Mouse (Mus musculus): Measurements from ENCODE around the gene Bpi. TPM values are rescaled to one million over a fixed set of nuclear protein-coding genes. Genes with fewer than 3 reads are reported as not detected.

Bpi gene
- polyA plus RNA-seq, 2 experiments, result 0.03 TPM; not detected in 1

GRCm38 (mm10) chr2:158316371-158316770, 58.5 kb downstream of the Bpi start:
- no peak overlapping the region for H3K9ac ChIP-seq (ENCODE audit: low read depth, low read length, severe bottlenecking)
- no peaks in the 10 kb centered on the region for H3K27me3 ChIP-seq (ENCODE audit: control insufficient read depth, insufficient read depth, low read length)
- H3K36me3 ChIP-seq (ENCODE audit: control insufficient read depth, insufficient read depth, low read length), result no peaks in the 10 kb centered on the region
- ATAC-seq (ENCODE audit: low FRiP score, low read depth) (no peak), DNase-seq (ENCODE audit: low spot score) (no peak)
- H3K4me1 ChIP-seq (ENCODE audit: control insufficient read depth, insufficient read depth, low read length), result no peaks in the 10 kb centered on the region
- WGBS, result 70% methylated on average over 8 of the region's 8 CpGs
- no peak for TF ChIP-seq POLR2A (IDR thresholded peaks at IDR 0.05; ENCODE audit: borderline replicate concordance, extremely low read depth, insufficient read depth, insufficient read length)
- H3K9me3 ChIP-seq (ENCODE audit: control insufficient read depth, low read length), result no peaks in the 10 kb centered on the region
- H3K4me3 ChIP-seq (replicated peaks; ENCODE audit: low read length), result no peak overlapping the region
- H3K4me2 ChIP-seq (replicated peaks; ENCODE audit: low read depth, low read length, severe bottlenecking), result no peak overlapping the region
- H3K27ac ChIP-seq (replicated peaks; ENCODE audit: low read depth, low read length), result no peak overlapping the region

GRCm38 (mm10) chr2:158317026-158317425, 59.1 kb downstream of the Bpi start:
- no peak overlapping the region for H3K4me3 ChIP-seq (replicated peaks; ENCODE audit: low read length)
- ATAC-seq (ENCODE audit: low FRiP score, low read depth) (0 out of 2 replicates have a peak, but pooled peaks have one; percentile 19), DNase-seq (ENCODE audit: low spot score) (peak; percentile 64)
- no peak overlapping the region for H3K4me2 ChIP-seq (replicated peaks; ENCODE audit: low read depth, low read length, severe bottlenecking)
- H3K27me3 ChIP-seq (ENCODE audit: control insufficient read depth, insufficient read depth, low read length), result no peaks in the 10 kb centered on the region
- H3K9ac ChIP-seq (ENCODE audit: low read depth, low read length, severe bottlenecking), result no peak overlapping the region
- no peaks in the 10 kb centered on the region for H3K9me3 ChIP-seq (ENCODE audit: control insufficient read depth, low read length)
- no peak overlapping the region for H3K27ac ChIP-seq (replicated peaks; ENCODE audit: low read depth, low read length)
- TF ChIP-seq POLR2A (IDR thresholded peaks at IDR 0.05; ENCODE audit: borderline replicate concordance, extremely low read depth, insufficient read depth, insufficient read length), result no peak
- H3K4me1 ChIP-seq (ENCODE audit: control insufficient read depth, insufficient read depth, low read length), result no peaks in the 10 kb centered on the region
- H3K36me3 ChIP-seq (ENCODE audit: control insufficient read depth, insufficient read depth, low read length), result no peaks in the 10 kb centered on the region
- WGBS, result 9% methylated on average over 5 of the region's 5 CpGs

GRCm38 (mm10) chr2:158321596-158321995, 63.7 kb downstream of the Bpi start:
- no peak for ATAC-seq (ENCODE audit: low FRiP score, low read depth)
- H3K9me3 ChIP-seq (ENCODE audit: control insufficient read depth, low read length), result no peaks in the 10 kb centered on the region
- DNase-seq (ENCODE audit: low spot score), result no peak
- WGBS, result 91% methylated on average over 6 of the region's 6 CpGs
- TF ChIP-seq POLR2A (IDR thresholded peaks at IDR 0.05; ENCODE audit: borderline replicate concordance, extremely low read depth, insufficient read depth, insufficient read length), result no peak
- no peak overlapping the region for H3K4me3 ChIP-seq (replicated peaks; ENCODE audit: low read length)
- H3K4me1 ChIP-seq (ENCODE audit: control insufficient read depth, insufficient read depth, low read length), result no peaks in the 10 kb centered on the region
- H3K36me3 ChIP-seq (ENCODE audit: control insufficient read depth, insufficient read depth, low read length), result no peaks in the 10 kb centered on the region
- no peaks in the 10 kb centered on the region for H3K27me3 ChIP-seq (ENCODE audit: control insufficient read depth, insufficient read depth, low read length)
- no peak overlapping the region for H3K4me2 ChIP-seq (replicated peaks; ENCODE audit: low read depth, low read length, severe bottlenecking)
- no peak overlapping the region for H3K27ac ChIP-seq (replicated peaks; ENCODE audit: low read depth, low read length)
- H3K9ac ChIP-seq (ENCODE audit: low read depth, low read length, severe bottlenecking), result no peak overlapping the region

DNA sequence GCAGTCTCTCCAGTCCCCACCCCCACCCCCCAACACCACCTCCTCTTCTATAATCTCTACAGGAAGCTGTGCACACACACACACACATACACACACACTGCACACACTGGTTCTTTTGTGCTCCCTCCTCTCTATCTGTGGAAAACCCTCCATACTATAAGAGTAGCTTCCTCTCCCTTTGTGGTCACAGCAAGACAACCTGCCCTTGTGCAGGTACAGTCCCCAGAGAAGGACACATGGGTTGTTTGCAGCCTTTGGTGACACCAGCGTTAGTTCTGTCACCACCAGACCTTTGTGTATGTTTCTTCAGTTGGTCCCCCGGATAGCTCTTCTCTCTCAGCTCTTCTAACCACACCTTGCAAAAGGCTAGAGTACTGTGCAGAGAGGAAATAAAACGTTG, 65.0 kb downstream of the Bpi start:
- H3K27me3 ChIP-seq (ENCODE audit: control insufficient read depth, insufficient read depth, low read length), result no peaks in the 10 kb centered on the region
- H3K4me1 ChIP-seq (ENCODE audit: control insufficient read depth, insufficient read depth, low read length), result no peaks in the 10 kb centered on the region
- H3K4me2 ChIP-seq (replicated peaks; ENCODE audit: low read depth, low read length, severe bottlenecking), result no peak overlapping the region
- DNase-seq (ENCODE audit: low spot score) (no peak), ATAC-seq (ENCODE audit: low FRiP score, low read depth) (no peak)
- TF ChIP-seq POLR2A (IDR thresholded peaks at IDR 0.05; ENCODE audit: borderline replicate concordance, extremely low read depth, insufficient read depth, insufficient read length), result no peak
- WGBS, result 62% methylated on average over 3 of the region's 3 CpGs
- H3K4me3 ChIP-seq (replicated peaks; ENCODE audit: low read length), result no peak overlapping the region
- H3K36me3 ChIP-seq (ENCODE audit: control insufficient read depth, insufficient read depth, low read length), result no peaks in the 10 kb centered on the region
- H3K9ac ChIP-seq (ENCODE audit: low read depth, low read length, severe bottlenecking), result no peak overlapping the region
- no peaks in the 10 kb centered on the region for H3K9me3 ChIP-seq (ENCODE audit: control insufficient read depth, low read length)
- no peak overlapping the region for H3K27ac ChIP-seq (replicated peaks; ENCODE audit: low read depth, low read length)

GRCm38 (mm10) chr2:158324531-158325190, 66.8 kb downstream of the Bpi start:
- Histone ChIP-seq H3K4me1 (ENCODE audit: control insufficient read depth, insufficient read depth, low read length) (no peaks in the 10 kb centered on the region), H3K9me3 (ENCODE audit: control insufficient read depth, low read length) (no peaks in the 10 kb centered on the region), H3K4me2 (replicated peaks; ENCODE audit: low read depth, low read length, severe bottlenecking) (0 out of 2 replicates have a peak overlapping the region, but pooled peaks have one; percentile 11), H3K27ac (replicated peaks; ENCODE audit: low read depth, low read length) (no peak overlapping the region), H3K36me3 (ENCODE audit: control insufficient read depth, insufficient read depth, low read length) (no peaks in the 10 kb centered on the region), H3K4me3 (replicated peaks; ENCODE audit: low read length) (no peak overlapping the region), H3K27me3 (ENCODE audit: control insufficient read depth, insufficient read depth, low read length) (no peaks in the 10 kb centered on the region), H3K9ac (ENCODE audit: low read depth, low read length, severe bottlenecking) (no peak overlapping the region)
- no peak for TF ChIP-seq POLR2A (IDR thresholded peaks at IDR 0.05; ENCODE audit: borderline replicate concordance, extremely low read depth, insufficient read depth, insufficient read length)
- ATAC-seq (ENCODE audit: low FRiP score, low read depth), result peak; percentile 74
- DNase-seq (ENCODE audit: low spot score), result peak; percentile 38
- 63% methylated on average over 10 of the region's 10 CpGs for WGBS
